Mouse (Mus musculus) urinary bladder, adult 2 months (tissue): ENCODE measurements around the gene Srd5a1. TPM values are rescaled to one million over a fixed set of nuclear protein-coding genes. Genes with fewer than 3 reads are reported as not detected.

Experiments used
- DNase-seq: peaks from one replicate; pipeline ENCODE4 v3.0.0; 2022; ENCODE audit warnings: low spot score
- polyA plus RNA-seq: library from polyadenylated mRNA; depleted of rRNA; stranded (reverse); fragments of >200 nt; gene quantifications from 2 replicates; pipeline ENCODE4 v1.2.3, GENCODE M21; 2012; rRNA removed

Srd5a1 gene
- polyA plus RNA-seq: 139 and 150 TPM in 2 replicates

GRCm38 (mm10) chr13:69611398-69612174 is at the start of gene Srd5a1:
Srd5a1 (minus strand) TSS chr13:69611442.
- peak; percentile 90 for DNase-seq

GRCm38 (mm10) chr13:69654508-69654907 is 43.3 kb upstream of the Srd5a1 start:
- DNase-seq: no peak

DNA sequence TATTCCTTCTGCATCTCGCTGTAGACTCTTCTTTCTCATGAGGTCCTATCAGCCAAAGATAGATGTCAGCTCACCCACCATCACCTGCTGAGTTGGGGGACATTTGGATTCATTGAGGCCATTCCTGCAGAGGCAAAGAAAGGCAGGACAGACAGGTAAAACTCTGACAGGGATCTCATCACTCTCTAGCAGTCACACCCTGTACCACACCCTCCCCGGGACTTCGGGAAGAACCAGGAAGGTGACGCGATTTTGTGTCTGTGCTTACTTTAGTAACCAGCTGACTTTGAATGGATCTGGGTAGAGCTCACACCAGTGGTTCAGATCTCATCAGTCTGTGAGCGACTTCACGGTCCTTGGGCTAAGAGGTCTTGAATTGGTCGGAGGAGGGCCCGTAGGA is 35.2 kb upstream of the Srd5a1 start:
- DNase-seq: peak; percentile 12

GRCm38 (mm10) chr13:69645694-69646423 is 34.6 kb upstream of the Srd5a1 start:
- peak; percentile 10 for DNase-seq

GRCm38 (mm10) chr13:69644427-69645166 is 33.4 kb upstream of the Srd5a1 start:
- DNase-seq: peak; percentile 13

DNA sequence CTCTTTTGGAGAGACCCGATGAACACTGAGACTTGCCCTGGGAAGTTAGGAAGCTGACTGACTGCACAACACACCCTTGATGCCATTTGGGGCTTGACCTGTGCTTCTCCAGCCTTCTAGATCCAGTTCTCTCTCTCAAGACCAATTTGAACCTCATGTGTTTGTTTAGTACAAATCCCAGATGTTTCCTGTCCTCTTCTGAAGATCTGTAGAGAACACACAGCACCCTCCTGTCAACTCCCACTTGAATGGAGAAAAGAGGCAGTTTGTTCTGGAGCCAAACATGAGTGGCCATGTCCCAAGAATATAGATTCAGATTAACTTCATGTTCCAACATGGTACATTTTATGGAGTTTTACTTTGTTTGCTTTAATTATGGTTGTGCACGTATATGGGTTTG is 32.7 kb upstream of the Srd5a1 start:
- DNase-seq: no peak

- DNase-seq: no peak
Observed at GRCm38 (mm10) chr13:69642656-69643216, 31.5 kb upstream of the Srd5a1 start.

- DNase-seq: no peak
Observed at GRCm38 (mm10) chr13:69641017-69641416, 29.8 kb upstream of the Srd5a1 start.

DNA sequence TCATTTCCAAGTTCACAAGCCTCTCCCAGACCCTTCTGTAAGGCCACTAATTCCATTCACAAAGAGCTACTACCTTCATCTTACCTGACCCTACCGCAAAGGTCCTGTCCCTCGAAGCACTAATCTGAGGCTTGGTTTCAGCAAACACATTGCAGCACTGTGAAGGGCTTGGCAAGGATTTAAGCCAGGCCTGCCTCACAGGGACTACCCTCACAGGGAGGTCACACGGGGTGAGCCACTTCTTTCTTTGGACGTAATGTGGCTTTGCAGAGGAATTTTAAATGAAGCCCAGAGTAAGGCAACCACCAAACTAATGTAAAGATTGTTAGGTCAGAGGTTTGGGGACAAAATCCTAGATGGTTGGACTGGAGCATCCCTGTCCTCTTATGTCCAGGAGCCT is 29.3 kb upstream of the Srd5a1 start:
- peak; percentile 2 for DNase-seq

GRCm38 (mm10) chr13:69640126-69640525 is 28.9 kb upstream of the Srd5a1 start:
- no peak for DNase-seq

GRCm38 (mm10) chr13:69639251-69639650 is 28.0 kb upstream of the Srd5a1 start:
- peak; percentile 7 for DNase-seq

- peak; percentile 8 for DNase-seq
Observed at GRCm38 (mm10) chr13:69638108-69638626, 26.9 kb upstream of the Srd5a1 start.

DNA sequence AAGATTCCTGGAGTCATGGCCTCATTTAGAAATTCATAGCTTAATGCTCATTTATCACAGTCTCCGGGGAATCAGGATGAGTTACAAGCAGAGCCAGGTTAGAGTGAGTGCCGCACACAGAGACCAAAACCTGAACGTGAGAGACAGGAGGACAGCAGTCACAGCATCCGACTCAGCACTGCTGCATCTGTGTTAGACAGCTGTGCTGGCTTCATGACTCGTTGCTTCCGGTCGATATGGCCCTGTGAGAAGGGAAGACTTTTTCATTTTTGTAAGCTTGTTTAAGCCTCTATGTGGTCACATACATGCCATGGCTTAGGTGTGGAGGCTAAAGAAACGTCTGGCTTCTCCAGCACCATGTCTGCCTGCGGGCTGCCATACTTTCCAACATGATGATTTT is 26.4 kb upstream of the Srd5a1 start:
- peak; percentile 16 for DNase-seq

- peak; percentile 15 for DNase-seq
Observed at GRCm38 (mm10) chr13:69636816-69637215, 25.6 kb upstream of the Srd5a1 start.

DNA sequence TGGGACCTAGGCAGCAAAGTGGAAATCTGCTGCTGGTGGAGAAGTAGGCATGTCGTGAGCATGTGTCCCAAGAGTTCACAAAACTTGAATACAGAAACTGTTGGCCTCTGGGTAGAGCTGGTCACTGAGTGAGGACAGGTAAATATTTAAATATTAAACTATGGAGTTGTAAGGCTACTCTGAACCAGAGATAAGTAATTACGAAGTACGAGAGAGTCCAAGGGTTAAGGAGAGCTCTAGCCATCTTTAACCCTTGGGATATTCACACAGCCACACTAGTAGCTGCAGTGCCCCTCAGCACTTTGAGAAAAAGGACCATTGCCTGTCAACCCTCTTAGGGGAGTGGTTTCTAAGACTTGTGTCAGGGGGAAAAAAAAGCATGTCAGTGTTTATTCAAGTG is 25.1 kb upstream of the Srd5a1 start:
- DNase-seq: no peak

DNA sequence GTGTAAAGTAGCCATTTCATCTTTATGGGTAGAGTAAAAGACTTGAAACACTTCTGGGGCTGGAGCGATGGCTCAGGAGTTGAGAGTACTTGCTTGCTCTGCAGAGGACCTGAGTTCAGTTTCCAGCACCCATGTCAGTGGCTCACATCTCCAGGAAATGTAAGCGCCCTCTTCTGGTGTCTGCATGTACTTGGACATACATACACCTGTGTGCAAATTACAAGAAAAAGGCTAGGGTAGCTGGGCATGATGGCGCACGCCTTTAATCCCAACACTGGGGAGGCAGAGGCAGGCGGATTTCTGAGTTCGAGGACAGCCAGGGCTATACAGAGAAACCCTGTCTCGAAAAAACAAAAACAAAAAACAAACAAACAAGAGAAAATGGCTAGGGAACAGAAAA is 24.6 kb upstream of the Srd5a1 start:
- peak; percentile 8 for DNase-seq

DNA sequence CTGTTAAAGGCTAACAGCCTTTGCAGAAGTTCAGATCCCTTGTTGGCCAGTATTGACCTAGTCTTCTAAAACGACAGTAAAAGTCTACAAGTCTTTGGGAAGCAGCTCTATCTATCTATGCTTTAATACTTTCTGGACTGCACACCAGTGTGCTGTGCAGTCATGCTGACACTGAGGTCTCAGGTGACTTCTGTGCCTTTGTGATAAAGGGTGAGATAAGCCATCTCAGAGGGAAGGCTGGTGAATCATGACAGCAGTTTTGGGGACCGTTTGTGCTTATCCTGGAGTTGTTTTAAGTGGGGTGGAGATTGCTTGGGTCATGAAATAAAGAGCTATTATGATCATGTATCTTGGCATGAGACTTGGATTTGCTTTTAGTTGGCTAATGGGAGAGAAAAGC is 22.7 kb upstream of the Srd5a1 start:
- peak; percentile 1 for DNase-seq

DNA sequence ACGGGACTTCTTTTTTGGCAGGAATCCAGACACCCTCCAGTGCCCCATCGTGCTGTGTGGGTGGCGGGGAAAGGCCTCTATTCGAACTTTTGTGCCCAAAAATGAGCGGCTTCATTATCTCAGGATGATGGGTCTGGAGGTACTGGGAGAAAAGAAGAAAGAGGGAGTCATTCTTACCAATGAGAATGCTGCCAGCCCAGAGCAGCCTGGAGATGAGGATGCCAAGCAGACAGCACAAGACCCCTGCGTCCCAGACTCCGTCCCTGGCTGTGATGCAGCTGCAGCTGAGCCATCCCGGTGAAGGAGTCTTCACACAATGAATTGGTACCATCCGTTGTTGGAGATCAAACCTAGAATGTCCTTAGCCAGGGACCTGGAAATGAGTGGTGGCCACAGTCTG is 22.3 kb upstream of the Srd5a1 start:
- DNase-seq: peak; percentile 9

DNA sequence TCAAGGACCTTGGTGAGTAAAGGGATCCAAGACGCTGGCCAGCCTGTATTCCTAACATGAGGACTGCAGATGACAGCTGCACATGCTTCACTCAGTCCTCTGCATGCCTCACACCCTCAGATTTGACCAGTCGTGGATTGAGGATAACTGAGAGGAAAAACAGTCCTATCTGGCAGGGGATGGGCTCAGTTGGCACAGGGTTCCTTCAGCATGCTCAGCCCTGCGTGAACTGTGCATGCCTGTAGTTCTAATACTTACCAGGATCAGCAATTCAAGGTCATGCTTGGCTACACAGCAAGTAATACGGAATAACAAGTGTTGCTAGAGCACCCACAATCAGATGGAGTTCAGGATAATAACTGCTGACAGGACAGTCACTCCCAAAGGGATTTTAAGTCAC is 20.4 kb upstream of the Srd5a1 start:
- DNase-seq: peak; percentile 11

DNA sequence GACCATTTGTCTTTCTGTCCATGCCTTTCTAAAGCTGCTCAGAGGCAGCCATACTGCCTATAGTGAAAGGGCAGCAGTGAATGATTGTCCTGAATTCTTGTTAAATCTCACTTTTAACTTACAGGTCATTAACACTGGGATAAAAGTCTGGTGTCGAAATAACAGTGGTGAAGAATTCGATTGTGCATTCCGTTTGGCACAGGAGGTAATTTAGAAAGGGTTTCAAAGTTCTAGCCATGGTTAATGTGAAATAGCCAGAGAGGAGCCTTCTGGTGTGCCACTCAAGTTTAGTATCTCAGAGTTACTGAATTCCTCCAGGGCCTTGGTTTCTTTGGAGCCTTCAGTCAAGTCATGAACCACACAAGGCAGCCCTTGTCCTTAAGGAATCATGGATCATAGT is 19.9 kb upstream of the Srd5a1 start:
- no peak for DNase-seq

DNA sequence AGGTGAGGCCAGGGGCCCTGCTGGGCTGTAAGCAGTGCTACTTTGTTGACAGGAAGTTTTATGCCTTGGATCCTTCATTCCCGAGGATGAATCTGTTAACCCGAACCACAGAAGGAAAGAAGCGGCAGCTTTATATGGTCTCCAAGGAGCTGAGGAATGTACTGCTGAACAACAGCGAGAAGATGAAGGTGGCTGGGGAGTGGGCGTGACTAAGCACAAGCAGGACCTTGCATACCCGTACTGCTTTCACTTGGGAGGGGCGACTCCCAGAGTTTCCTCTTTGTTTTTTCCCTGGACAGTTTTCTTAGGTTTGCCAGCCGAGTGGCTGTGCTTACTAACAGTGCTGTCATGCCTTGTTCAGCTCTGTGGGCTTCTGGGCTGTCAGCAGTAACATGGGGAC is 19.3 kb upstream of the Srd5a1 start:
- peak; percentile 9 for DNase-seq

DNA sequence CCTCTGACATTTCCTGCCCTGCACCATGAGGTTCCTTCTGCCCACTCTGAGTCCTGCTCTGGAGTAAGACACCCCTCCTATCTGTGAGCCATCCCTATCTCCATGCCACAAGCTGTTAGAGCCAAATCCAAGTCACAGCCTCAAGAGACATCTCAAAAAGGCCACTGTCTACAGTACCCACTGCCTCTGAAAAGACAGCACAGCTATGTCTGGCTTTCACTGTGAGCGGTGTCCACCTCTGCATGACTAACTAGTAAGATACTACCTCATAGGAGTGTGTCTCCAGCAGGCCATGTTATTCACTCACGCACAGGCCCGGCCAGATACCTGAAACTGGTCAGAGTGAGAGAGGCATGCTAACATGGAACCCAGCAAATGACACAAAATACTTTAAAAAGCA is 16.7 kb upstream of the Srd5a1 start:
- peak; percentile 11 for DNase-seq
